Mouse (Mus musculus) megakaryocyte, embryonic 14.5 days (primary cell): ENCODE results near the gene Fam71a. TPM values are rescaled to one million over a fixed set of nuclear protein-coding genes. Genes with fewer than 3 reads are reported as not detected.

Experiments
- H3K27me3 ChIP-seq: replicated peaks from 2 replicates; pipeline ENCODE3; 2012; ENCODE audit warnings: inconsistent platforms
- H3K36me3 ChIP-seq: replicated peaks from 2 replicates; pipeline ENCODE3; 2012; ENCODE audit warnings: low read length, inconsistent platforms, mixed read lengths
- H3K4me1 ChIP-seq: 2 replicates; pipeline ENCODE4 v1.6.1; 2012; ENCODE audit warnings: inconsistent platforms
- H3K4me3 ChIP-seq: replicated peaks from 2 replicates; pipeline ENCODE3; 2012; ENCODE audit warnings: moderate library complexity, mild to moderate bottlenecking, inconsistent platforms
- H3K9me3 ChIP-seq: 2 replicates; pipeline ENCODE4 v1.6.1; 2012; ENCODE audit warnings: inconsistent platforms
- FLI1 ChIP-seq: IDR thresholded peaks from 2 replicates; pipeline ENCODE4 v1.6.1; 2012; ENCODE audit warnings: low read length, inconsistent platforms, mixed read lengths
- GATA1 ChIP-seq: IDR thresholded peaks from 3 replicates; pipeline ENCODE4 v1.6.1; 2012; ENCODE audit warnings: mixed read lengths, low read length, inconsistent platforms, borderline replicate concordance
- polyA plus RNA-seq: library from polyadenylated mRNA; stranded (reverse); fragments of >175 nt; gene quantifications from 2 replicates; pipeline ENCODE4 v1.2.3, GENCODE M21; 2012; ENCODE audit warnings: low replicate concordance; ENCODE audit not compliant: insufficient read depth

Gene Fam71a
- polyA plus RNA-seq, 1 experiment = not detected

GRCm38 (mm10) chr1:191125811-191126638 lies 38.6 kb downstream of the Fam71a start:
- H3K27me3 ChIP-seq = peaks cover 22% of the 10 kb centered on the region

GRCm38 (mm10) chr1:191124288-191124687 lies 40.3 kb downstream of the Fam71a start:
- H3K36me3 ChIP-seq = peaks cover 4% of the 10 kb centered on the region
- TF ChIP-seq FLI1 (no peak), GATA1 (no peak)
- peaks cover 64% of the 10 kb centered on the region for H3K4me1 ChIP-seq
- peaks cover 9% of the 10 kb centered on the region for H3K9me3 ChIP-seq
- H3K27me3 ChIP-seq = peaks cover 22% of the 10 kb centered on the region
- H3K4me3 ChIP-seq = no peak overlapping the region

More at GRCm38 (mm10) chr1:191125811-191126638, 38.6 kb downstream of the Fam71a start:
- TF ChIP-seq FLI1 (no peak), GATA1 (no peak)
- Histone ChIP-seq H3K36me3 (peaks cover 19% of the 10 kb centered on the region), H3K9me3 (peaks cover 22% of the 10 kb centered on the region), H3K4me1 (peaks cover 49% of the 10 kb centered on the region), H3K4me3 (peak overlapping the region; percentile 91)

DNA sequence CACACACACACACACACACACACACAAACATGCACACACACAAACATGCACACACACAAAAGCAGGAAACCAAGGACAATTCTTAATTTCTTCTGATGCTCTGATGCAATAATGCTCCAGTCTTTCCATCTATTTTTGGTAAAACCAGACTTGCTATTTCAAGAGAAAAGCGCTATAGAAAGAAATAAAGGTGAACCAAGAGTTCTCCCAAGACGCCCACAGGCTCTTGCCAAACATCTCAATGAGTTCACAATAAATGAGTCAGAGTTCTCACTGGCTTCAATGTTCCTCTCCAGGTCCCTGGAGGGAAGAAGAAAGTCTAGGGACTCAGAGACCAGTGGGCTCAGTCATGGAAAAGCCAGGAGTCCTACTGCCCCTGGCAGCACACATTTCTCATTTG lies 40.9 kb downstream of the Fam71a start:
- TF ChIP-seq GATA1 = no peak
- TF ChIP-seq FLI1 = no peak
- Histone ChIP-seq H3K4me1 (peaks cover 70% of the 10 kb centered on the region), H3K36me3 (peaks cover under 1% of the 10 kb centered on the region), H3K4me3 (no peak overlapping the region), H3K27me3 (peaks cover 22% of the 10 kb centered on the region), H3K9me3 (peaks cover 3% of the 10 kb centered on the region)

GRCm38 (mm10) chr1:191122744-191123143 lies 41.9 kb downstream of the Fam71a start:
- H3K27me3 ChIP-seq = peaks cover 25% of the 10 kb centered on the region
- H3K4me1 ChIP-seq = peaks cover 75% of the 10 kb centered on the region
- no peak for TF ChIP-seq GATA1
- no peak for TF ChIP-seq FLI1
- no peaks in the 10 kb centered on the region for H3K36me3 ChIP-seq
- H3K9me3 ChIP-seq = peaks cover 2% of the 10 kb centered on the region; the same call in 1 of the 2 replicates
- H3K4me3 ChIP-seq = no peak overlapping the region

DNA sequence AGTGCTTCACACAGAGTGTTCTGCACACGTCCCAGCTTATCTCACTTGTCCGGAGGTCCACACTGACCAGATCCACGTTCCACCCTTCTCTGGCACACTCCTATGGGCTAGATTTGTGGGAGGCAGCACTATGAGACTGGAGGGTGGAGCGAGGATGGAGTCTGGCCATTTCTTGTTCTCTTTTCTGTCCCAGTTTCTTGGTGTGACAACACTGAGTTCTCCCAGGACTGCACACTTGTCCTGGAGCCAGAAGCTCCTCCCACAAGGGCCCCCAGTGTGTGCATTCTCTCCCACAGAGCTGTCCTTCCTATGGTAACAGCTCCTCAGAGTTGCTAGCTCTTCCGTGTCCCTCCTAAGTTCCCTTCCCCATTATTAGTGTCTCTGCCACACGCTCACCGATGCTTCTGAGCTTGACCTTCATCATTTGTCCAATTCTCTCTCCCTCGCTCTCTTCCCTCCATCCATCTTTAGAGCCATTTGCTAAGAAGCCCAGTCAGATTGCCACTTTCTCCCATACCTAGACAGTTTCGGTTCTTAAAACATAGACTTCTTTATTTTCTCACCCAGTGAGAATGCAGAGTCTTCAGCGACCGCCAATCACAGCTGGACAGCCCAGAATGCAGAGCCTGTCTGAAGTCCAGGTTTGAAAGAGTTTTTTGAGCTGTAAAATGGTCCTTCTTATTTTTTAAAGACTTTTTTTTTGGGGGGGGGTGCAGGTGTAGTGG lies 48.9 kb downstream of the Fam71a start:
- H3K36me3 ChIP-seq = no peaks in the 10 kb centered on the region
- peaks cover 2% of the 10 kb centered on the region; the same call in 1 of the 2 replicates for H3K9me3 ChIP-seq
- peaks cover 15% of the 10 kb centered on the region for H3K27me3 ChIP-seq
- H3K4me1 ChIP-seq = peaks cover 70% of the 10 kb centered on the region
- H3K4me3 ChIP-seq = no peak overlapping the region
- TF ChIP-seq GATA1 = no peak
- TF ChIP-seq FLI1 = no peak

DNA sequence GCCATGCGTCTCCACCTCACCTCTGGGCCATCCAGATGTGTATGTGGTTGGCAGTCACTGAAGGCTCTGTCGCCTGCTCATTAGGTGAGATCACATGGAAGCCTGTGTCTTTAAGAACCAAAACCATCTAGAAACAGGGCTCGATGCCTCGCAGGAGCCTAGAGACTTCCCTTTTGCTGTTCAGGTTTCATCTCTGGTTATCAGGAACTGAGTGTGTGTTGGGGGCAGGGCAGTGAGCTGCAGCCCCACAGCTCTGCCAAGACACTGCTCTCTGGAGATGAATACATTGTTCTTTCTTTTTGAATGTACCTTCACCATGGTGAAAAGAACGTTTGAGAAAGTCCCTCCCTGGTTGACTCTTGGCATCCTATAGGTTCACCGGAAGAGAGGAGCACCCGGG lies 49.7 kb downstream of the Fam71a start:
- peaks cover 15% of the 10 kb centered on the region for H3K27me3 ChIP-seq
- H3K4me1 ChIP-seq = peaks cover 70% of the 10 kb centered on the region
- H3K36me3 ChIP-seq = no peaks in the 10 kb centered on the region

More for the DNA sequence above, 49.7 kb downstream of the Fam71a start:
- TF ChIP-seq GATA1 = no peak
- TF ChIP-seq FLI1 = no peak
- H3K9me3 ChIP-seq = peaks cover 2% of the 10 kb centered on the region; the same call in 1 of the 2 replicates
- H3K4me3 ChIP-seq = no peak overlapping the region

Other genes with a start within 250 kb of the Fam71a start
- gene Angel2, start 239.7 kb downstream of the Fam71a start, polyA plus RNA-seq = 1.6 and 1.7 TPM in 2 replicates
- 0.07 and 3.4 TPM in 2 replicates for gene Vash2, start 185.5 kb downstream of the Fam71a start, polyA plus RNA-seq
- gene Flvcr1, start 138.7 kb downstream of the Fam71a start, polyA plus RNA-seq = 3.2 and 13.7 TPM in 2 replicates
- not detected in 2 replicates for gene Spata45, start 128.2 kb downstream of the Fam71a start, polyA plus RNA-seq
- 1.3 TPM in 1 of 2 replicates, not detected in the other for gene Tatdn3, start 101.9 kb downstream of the Fam71a start, polyA plus RNA-seq
- gene Nsl1, start 101.8 kb downstream of the Fam71a start, polyA plus RNA-seq = 1.3 TPM in 1 of 2 replicates, not detected in the other
- gene Batf3, start 67.0 kb downstream of the Fam71a start, polyA plus RNA-seq = 2.0 TPM in 1 of 2 replicates, not detected in the other
- gene Atf3, start 53.2 kb upstream of the Fam71a start, polyA plus RNA-seq = 3.4 and 9.5 TPM in 2 replicates
- 20.2 and 31.8 TPM in 2 replicates for gene Nenf, start 153.4 kb upstream of the Fam71a start, polyA plus RNA-seq
- 3.4 TPM in 1 of 2 replicates, not detected in the other for gene Tmem206, start 161.1 kb upstream of the Fam71a start, polyA plus RNA-seq
- gene Ppp2r5a, start 238.5 kb upstream of the Fam71a start, polyA plus RNA-seq = 55.5 and 57.6 TPM in 2 replicates